Mouse (Mus musculus) regulatory T cell (primary cell): ENCODE measurements around the gene Myo1f.

Experiments
- in situ Hi-C: fragments of 300-600 bp; cut with MboI, MseI; formaldehyde crosslinking; loops from one replicate; pipeline ENCODE4 v1.15.1; 2025; ENCODE audit warnings: high pct_unique_total_duplicates

Gene Myo1f

DNA sequence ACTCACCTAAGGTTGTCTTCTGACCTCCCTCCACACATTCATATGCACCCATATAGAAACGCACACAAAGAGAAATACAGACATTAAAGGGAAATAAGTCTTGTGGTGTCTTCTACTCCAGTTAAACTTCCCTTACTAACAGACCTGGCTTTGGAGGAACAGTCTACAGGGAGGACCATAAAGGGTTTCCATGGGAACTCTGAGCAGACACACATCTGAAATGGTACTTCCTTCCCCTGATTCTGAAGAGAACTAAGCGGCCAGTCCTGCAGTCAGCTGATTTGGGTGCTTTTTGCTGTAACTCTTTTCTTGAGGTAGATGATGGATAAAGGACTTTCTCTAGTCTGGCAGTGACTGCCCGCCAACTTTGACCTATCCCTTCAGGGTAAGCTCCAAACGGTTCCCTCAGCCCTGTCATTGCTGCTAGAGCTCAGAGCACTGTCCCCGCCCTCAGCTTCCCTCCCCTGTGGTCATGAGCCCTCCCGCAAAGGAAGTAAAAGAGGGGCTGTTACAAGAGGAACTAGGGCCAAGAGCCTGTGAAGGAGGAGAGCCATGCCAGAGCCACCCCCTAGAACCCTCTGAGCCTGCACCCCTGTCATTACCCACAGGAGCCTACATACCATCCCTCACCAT, at the start of gene Myo1f:
Myo1f (plus strand) TSS at position 485 of the 633 bp plus-strand sequence.
- in situ Hi-C loops, result no loop called here

DNA sequence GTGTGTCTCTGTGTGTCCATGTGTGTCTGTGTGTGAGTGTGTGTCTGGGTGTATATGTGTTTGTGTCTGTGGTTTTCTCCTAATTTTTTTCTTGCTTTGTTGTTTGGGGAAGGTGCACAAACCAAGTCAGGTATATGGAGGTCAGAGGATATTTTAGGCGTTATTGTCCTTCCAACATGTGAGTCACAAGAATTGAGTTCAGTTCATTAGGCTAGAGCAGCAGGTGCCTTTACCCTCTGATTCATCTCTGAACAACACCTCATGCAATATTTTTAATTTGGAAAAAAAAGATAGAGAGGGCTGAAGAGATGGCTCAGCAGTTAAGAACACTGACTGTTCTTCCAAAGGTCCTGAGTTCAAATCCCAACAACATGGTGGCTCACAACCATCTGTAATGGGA, 47.1 kb upstream of the Myo1f start:
- in situ Hi-C loops, result no loop called here

DNA sequence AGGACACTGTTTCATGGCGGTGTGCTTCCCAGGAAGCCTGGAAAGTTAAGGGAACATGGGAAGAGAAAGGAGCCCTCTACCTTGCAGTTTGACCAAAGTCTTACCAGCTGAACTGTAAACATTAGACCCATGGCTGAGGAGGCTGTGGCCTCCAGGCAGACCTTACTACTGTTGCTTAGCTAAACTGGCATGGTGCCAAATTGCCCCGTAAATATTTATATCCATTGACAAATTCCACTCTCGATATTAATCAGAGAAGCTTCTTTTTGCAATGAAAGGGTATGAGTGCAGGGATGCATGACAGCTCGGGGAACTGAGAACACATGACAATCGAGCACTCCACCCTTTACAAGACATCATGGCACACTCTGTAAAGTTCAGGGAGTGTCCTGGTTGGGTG, 45.3 kb upstream of the Myo1f start:
- in situ Hi-C loops, result no loop called here

DNA sequence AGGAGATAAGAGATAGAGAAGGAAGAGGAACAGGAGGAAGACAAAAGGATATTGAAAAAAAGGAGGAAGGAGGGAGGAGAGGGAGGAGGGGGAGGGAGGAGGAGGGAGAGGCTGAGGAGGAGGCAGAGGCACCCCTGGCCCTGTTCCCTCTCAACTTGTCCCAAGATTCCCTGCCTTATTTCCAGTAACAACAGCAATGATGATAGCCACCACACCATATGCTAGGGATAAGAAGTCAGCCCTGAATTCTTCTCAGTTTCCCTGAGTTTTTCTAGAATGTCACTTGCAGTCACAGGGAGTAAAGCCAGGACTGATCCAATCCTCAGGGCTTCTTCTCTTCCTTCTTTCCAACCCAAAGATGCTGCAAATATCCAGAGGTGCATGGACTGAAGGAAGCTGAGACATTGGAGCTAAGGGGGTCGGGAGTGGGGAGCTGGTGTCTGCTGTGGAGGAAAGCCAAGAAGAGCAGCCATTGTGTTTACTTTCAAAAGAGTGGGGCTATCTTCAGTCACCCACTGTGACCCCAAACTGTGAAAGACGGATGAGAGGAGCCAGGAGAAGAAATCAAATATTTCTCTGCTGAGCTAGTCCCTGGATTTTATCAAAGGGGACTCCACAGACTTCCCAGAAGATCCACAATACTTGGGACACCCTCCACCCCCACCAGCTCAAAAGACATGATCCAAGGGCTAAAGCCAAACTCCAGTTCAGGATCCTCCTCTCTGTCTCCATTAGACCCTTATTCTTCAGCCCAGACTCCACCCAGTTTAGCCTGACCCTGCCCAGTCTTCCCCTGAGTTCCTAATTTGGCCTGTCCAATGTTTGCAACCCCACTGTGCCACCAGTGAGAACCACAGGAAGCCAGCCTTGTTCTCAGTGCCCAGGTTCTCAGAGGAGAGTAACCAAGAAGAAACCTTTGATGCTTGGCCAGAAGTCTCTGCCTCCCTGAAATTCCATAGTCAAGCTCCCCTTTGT, 42.8 kb upstream of the Myo1f start:
- in situ Hi-C loops, result no loop called here

DNA sequence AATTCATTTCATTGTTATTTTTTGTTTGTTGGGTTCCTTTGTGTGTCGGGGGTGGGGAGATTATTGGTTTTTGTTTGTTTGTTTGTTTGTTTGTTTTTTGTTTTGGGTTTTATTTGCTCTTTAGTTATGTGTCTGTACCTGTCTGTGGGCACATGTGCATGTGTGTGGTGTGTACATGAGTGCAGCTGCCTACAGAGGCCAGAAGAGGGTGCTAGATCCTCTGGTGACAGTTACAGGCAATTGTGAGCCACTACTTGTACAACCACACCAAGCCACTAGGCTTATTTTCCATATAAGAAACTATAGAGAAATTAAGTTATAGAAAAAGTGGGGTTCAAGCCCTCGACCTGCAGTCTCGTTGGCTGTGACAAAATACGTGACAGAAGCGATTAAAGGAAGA, 41.6 kb upstream of the Myo1f start:
- in situ Hi-C loops, result no loop called here

DNA sequence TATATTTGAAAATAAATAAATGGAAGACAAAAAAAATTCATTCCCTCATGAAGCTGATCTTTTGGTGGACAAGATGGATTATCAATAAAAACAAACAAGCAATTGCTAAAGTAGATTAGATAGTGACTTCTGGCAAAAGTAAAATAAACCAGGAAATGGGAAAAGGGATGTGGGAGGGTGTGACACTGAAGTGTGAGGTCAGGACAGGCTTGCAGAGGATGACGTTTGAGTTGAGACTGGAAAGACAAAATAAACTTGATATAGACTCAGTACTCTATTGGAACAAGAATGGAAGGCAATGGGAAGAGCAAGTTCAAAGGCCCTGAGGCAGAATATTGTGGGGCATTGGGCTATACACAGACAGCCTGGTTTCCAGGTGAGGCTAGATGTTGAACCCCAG, 35.1 kb upstream of the Myo1f start:
- in situ Hi-C loops, result no loop called here

DNA sequence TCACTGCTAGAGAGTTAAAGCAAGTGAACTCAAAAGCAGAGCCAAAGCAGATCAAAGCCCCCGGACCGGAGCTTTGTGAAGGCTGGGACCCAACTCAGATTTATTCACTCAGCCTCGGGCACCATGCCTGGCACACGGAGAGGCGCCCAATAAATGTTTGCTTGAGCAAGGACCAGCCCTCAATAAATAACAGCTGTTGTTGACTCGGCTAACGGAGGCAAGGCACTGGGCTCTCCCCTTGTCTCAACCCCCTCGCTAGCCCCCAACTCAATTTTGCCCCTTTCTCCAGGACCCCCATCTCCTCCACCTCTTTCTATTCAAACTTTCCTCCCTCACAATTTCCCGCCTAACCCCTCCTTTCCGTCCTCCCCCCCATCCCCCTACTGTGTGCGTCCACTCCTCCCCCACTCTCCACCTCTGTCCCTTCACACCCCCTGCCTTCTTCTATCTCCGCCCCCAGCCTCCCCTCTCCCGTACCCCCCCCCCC, 32.0 kb upstream of the Myo1f start:
- in situ Hi-C loops, result no loop called here

DNA sequence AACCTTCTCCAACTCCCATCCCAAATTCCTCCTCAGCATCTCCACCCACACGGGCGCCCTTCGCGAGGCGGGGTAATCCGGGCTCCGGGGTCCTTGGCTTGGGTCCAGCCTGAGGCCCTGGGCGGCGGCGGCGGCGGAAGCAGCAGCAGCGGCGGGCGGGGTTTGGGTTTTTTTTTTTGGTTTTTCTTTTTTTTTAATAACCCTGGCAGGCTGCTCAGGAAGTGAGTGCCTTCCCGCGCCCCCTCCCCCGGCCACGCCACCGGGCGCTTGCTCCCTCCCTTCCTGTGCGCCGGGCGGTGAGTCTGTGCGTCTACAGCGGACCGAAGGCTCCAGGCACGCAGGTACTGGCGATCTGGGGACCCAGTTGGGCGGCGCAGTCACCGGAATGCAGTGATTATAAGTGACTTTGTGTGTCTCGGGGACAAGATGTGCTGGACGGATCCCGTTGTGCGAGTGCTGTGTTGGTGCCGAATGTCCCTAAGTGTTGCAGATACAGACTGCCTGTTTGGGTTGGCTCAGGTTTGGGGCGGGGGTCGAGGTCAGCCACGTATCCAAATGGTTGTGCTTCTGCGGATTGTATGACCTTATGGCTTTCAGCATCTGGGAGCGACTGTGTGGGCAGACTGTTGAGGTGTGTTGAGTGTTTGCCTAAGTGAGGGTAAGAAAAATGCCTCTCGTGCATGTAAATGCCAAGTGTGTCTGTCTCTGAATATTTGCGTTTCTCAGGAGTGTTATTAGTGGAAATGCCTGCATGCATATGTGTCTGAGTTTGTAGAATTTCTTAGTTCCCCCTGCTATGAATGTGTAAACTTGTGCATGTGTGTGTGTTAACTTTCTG, 31.4 kb upstream of the Myo1f start, which contains the start of gene Adamts10:
Adamts10 (plus strand) TSS at position 287 of the 838 bp plus-strand sequence.
- in situ Hi-C loops, result no loop called here

DNA sequence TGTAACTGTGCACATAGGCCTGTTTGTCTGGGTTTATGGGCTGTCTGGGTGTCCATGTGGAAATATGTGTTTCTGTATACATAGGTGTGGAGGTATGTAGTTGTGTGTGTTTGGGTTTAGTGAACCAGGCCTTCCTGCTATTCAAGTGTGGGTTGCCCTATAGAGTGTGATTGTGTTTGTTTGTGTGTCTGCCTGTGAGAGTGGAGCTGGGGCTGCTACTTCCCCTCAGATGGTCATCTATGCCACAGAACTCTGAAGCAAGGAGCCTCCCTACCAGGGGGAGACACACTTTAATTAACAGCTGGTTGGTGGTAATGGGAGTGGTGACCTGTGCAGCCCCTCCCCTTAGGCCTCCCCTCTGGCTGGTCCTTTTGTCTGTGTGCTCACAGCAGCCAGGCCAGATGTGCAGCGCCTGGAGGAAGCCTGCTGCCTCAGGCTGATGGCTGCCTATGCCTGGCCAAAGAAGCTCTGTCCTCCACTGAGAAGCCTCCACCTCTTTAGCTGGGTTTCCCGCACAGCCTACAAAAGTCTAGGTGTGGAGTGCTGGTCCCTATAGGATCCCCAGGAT, 30.6 kb upstream of the Myo1f start:
- in situ Hi-C loops, result no loop called here

DNA sequence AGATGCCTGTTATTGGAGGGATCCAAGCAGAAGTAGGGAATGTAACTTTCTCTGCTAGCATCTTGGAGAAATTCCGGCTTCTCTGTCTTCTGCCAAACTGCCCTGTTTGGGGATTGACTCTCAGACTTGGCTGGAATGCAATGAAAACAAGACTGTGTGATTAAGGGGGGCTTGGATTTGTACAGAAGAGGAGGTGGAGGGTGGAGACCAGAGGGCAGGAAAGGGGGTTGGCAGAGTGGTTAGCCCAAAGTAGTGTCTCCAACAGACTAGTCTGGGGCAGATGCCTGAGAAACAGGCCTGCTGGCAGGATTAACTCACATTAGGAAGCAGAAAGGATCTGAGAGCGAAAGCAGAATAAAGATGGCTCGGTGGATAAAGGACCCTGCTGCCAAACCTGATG, 29.0 kb upstream of the Myo1f start:
- in situ Hi-C loops, result no loop called here

DNA sequence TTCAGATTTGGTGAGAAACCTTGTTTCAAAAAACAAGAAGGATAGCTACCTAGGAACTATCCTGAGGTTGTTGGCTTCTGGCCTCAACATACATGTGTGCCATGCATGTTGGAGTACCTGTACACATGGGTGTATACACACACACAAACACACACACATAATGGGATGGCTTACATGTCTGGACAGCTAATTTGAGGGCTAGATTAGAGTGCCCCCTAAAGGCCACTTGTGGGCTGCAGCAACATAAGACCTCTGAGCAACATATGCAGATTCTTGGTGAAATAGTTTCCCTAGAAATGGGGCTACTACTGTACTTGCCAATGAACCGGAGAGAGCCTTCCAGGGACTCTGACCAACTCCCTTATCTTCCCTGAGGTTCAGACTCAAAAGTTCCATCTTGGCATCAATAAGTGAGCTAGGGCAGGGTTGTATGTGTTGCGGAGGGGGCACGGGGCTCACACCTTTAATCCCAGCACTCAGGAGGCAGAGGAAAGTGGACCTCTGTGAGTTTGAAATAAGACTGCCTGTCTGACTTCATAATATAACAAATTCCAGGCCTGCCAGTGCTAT, 16.3 kb upstream of the Myo1f start:
- in situ Hi-C loops, result no loop called here

DNA sequence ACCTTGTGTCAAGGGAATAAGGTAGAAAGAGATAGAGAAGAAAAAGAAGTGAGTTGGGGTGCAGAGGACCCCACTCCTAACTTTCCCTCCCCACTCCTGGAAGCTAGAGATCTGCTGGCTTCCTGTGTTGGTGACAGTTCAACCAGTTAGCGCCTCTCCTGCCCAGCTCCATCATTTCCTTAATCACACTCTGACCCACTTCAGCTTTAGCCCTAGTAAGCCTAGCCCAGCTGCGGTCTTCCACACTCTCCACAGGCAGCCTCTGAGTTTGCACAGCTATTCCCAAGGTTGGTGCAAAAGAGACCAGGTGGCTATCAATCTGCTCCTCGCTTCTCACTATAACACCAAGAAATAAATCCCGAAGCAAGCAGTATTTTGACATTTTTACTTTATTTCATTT, 15.6 kb upstream of the Myo1f start:
- in situ Hi-C loops, result no loop called here

DNA sequence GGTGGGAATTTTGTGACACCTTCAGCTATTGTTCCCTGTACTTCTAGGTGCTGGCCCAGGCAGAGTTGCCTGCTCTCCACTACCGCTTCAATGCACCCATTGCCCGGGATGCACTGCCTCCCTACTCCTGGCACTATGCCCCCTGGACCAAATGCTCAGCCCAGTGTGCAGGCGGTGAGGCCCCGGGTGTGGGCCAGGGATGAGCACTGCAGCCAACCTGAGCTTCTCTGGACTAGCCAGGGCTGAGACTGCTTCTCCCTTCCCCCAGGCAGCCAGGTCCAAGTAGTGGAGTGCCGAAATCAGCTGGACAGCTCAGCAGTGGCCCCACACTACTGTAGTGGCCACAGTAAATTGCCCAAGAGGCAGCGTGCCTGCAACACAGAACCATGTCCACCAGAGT, 6.3 kb upstream of the Myo1f start:
- in situ Hi-C loops, result no loop called here

DNA sequence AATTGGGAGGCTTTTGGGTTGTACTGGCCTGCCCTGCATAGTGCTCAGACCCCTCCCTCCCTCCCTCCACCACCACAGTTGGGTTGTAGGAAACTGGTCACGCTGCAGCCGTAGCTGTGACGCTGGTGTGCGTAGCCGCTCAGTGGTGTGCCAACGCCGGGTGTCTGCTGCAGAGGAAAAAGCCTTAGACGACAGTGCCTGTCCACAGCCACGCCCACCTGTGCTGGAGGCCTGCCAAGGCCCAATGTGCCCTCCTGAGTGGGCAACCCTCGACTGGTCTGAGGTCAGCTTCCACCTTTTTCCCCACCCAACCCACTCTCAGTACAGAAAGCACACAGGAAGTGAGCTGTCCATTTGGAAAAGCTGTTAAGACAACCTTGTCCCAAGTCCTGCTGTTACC, 5.1 kb upstream of the Myo1f start:
- in situ Hi-C loops, result no loop called here

DNA sequence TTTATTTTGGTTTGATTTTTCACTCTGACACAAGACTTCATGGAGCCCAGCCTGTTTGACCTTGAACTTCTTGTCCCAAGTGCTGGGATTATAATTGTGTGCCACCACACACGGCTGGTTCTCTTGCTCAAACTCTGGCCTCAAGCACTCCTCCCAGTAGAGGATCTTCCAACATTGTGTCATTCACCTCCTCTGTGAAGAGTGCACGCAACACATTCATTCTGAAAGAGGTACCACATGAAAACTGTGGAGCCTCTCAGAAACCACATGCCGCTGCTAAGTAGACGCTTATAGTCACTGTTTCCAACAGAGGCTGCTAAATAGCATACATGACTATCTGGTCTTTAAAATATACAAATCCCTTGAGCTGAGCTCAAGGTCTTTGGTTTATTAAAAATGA, 3.4 kb upstream of the Myo1f start:
- in situ Hi-C loops, result no loop called here

DNA sequence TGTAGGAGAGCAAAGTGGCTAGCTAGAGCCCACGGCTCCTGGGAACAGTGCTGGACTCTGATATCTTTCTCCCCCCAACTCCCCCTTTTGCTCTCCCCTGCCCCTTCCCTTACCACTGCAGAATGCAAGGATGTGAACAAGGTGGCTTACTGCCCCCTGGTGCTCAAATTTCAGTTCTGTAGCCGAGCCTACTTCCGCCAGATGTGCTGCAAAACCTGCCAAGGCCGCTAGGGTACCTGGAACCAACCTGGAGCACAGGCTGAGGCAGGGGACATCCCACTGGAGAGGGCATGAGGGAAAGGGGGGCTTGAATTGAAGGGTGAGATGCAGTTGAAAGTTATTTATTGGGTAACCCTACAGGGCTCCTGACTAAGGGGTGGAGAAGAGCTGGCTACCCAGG, 2.5 kb upstream of the Myo1f start:
- in situ Hi-C loops, result no loop called here

DNA sequence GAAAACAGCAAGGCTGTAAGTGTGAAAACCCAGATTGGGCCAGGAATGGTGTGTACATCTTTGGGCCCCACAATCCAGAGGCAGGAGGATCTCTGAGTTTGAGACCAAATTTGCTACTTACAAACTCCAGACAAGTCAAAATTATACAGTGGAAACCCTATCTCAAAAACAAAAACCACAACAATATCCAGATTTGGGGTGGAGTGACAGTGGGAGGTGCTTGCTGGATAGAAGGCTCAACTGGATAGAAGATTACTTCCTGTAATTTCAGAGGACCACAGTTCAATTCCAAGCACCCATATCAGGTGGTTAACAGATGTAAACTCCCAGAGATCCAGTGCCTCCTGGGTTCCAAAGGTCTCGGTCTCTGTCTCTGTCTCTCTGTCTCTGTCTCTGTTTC, 971 bp upstream of the Myo1f start:
- in situ Hi-C loops, result no loop called here

DNA sequence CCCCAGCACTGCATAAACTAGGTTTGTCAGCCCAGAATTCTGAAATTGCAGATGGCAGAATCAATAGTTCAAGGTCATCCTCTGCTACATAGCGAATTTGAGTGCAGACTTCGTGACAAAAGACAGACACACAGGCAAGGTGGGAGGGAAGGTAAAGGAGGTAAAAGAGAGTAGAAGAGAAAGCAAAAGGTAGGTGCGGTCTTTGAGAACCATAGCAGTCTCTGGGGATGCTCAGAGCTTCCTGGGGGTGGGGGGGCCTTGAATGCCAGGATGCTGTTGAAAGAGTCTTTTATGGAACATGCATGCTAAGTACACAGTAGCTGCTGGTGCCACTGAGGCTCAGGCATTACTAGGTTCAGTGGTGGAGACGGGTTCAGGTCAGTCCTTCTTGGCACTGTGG, 2.4 kb downstream of the Myo1f start:
- in situ Hi-C loops, result no loop called here

DNA sequence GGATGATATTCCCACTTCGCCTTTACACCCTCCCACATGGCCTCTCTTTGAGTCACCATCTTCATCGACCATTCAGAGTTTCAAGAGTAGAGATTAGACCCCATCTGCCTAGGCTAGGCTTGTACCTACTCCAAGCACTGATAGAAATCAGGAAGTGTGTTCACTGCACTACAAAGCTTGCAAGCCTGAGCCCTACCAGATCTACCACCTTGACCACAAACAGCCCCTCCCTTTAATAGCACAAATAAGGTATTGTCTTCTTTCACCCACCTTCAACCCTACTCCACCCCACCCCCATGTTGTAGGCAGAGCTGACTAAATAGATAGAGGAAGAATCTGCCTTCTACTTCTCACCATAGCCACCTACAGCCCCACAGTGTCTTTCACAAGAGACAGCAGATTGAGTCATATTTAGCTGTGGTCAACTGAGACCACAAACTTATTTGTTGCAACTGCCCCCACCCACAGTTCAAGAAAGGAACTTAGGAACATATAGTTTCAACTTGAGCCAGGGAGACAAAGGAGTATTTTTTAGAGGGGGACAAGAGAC, 8.1 kb downstream of the Myo1f start:
- in situ Hi-C loops, result no loop called here

DNA sequence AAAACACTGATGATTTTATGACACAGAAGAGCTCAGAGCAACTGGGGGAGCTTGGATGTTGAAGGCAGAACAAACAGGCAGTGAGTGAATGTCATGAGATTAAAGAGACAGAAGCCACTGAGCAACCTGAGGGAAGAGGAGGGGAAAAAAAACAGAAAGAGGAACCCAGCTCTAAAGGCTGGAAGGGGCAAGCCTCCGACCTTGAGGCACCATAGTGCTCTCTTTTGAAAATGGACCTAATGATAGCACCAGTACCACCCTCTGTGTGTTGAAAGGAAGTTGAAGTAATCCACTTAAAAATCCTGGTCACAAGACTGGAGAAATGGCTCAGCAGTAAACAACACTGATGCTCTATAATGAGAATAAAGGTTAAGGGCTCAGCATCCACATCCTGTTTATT, 9.1 kb downstream of the Myo1f start:
- in situ Hi-C loops, result no loop called here

DNA sequence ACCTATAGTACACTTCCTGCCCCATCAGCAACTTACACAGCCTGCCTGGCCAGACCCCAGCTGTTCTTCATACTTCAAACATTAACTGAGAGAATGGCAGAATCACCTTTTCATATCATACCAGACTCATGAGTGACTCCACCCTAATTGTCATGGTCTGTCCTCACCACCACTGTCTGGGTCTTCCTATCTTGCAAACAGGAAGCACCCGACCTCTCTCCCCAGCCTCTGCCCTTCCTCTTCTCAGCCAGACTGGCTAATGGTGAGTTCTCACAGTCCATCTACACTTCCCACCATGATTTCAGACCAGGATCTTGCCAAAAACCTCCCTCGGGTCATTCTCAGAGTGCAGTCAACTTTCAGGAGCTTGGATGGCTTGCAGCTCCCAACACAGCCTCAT, 10.7 kb downstream of the Myo1f start:
- in situ Hi-C loops, result no loop called here
